ENCODE assay signal across 8 mouse cellular contexts in the genomic region with DNA sequence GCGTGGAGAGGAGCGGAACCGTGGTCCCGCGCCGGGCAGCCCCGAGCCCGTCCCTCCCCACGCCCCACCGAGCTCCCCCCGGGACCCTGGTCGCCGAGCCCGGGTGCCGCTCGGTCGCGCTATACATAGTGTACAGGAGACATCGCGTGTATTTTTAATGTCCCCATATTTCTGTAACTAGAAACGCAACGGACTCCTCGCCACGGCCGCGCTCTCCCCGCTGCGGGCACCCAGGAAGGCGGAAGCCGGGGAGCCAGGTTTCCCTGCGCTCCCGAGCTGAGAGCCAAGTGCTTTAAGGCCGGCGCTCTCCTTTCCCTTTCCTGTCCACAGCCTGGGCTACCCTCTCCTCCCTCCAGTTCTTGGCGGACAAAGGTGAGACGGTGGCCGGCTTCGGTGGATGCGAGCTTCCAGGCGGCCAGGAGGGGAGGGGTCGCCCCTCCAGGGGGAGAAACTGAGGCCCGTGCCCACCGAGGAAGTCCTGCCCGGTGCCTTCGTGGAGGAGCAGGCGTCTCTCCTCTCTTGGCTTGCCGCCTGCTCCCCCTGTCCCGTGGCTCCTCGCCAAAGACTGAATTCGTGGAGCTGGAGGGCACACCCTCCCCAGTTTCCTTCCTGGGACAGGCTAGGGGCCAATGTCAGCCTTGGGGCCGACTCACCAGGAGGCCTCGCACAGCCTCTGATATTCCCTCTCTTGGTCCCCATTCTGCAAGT. TPM values are rescaled to one million over a fixed set of nuclear protein-coding genes. Genes with fewer than 3 reads are reported as not detected.
DNase-seq lines count a peak whose midpoint lies in the region; ATAC-seq lines count a peak whose summit lies in the region.

No protein-coding gene starts in this region.

- ATAC-seq in embryonic facial prominence, embryonic 15.5 days (ENCODE audit: insufficient number of reproducible peaks, low FRiP score, low TSS enrichment, low read depth), result no peak
- no peak for ATAC-seq in limb, embryonic 12.5 days (ENCODE audit: insufficient number of reproducible peaks, insufficient read depth, low FRiP score, low TSS enrichment, low read depth)
- no peak for ATAC-seq in midbrain, embryonic 16.5 days

- peak overlapping the region; percentile 40 for H3K4me3 ChIP-seq in embryonic facial prominence, embryonic 15.5 days (replicated peaks)
- peak overlapping the region; percentile 42 for H3K4me3 ChIP-seq in hindbrain, embryonic 10.5 days
- peak overlapping the region; percentile 39 for H3K4me3 ChIP-seq in limb, embryonic 12.5 days (replicated peaks)
- no peak overlapping the region for H3K4me3 ChIP-seq in midbrain, embryonic 16.5 days (ENCODE audit: low read depth, low read length)

- peak overlapping the region; percentile 15 for H3K9ac ChIP-seq in embryonic facial prominence, embryonic 15.5 days
- H3K9ac ChIP-seq in limb, embryonic 12.5 days (replicated peaks), result peak overlapping the region; percentile 45
- H3K9ac ChIP-seq in midbrain, embryonic 16.5 days (ENCODE audit: low read depth, low read length), result peak overlapping the region; percentile 54

- H3K27ac ChIP-seq in embryonic facial prominence, embryonic 15.5 days (replicated peaks), result no peak overlapping the region
- peak overlapping the region; percentile 9; the same call in 1 of the 2 replicates for H3K27ac ChIP-seq in hindbrain, embryonic 10.5 days
- H3K27ac ChIP-seq in limb, embryonic 12.5 days, result no peak overlapping the region
- no peak overlapping the region for H3K27ac ChIP-seq in midbrain, embryonic 16.5 days (ENCODE audit: low read length)

- under 1% methylated on average over 51 of the region's 52 CpGs for WGBS in embryonic facial prominence, embryonic 15.5 days
- WGBS in hindbrain, embryonic 10.5 days, result 3% methylated on average over 51 of the region's 52 CpGs
- 1% methylated on average over 48 of the region's 52 CpGs for WGBS in limb, embryonic 12.5 days
- WGBS in midbrain, embryonic 16.5 days, result 3% methylated on average over 50 of the region's 52 CpGs

- peaks cover 57% of the 10 kb centered on the region for H3K27me3 ChIP-seq in embryonic facial prominence, embryonic 15.5 days
- H3K27me3 ChIP-seq in hindbrain, embryonic 10.5 days (ENCODE audit: insufficient read depth, poor library complexity, severe bottlenecking), result peaks cover 71% of the 10 kb centered on the region
- peaks cover 80% of the 10 kb centered on the region for H3K27me3 ChIP-seq in limb, embryonic 12.5 days
- H3K27me3 ChIP-seq in midbrain, embryonic 16.5 days (ENCODE audit: control insufficient read depth, insufficient read depth, low read depth, low read length), result peaks cover 3% of the 10 kb centered on the region; the same call in 1 of the 2 replicates

- H3K4me1 ChIP-seq in embryonic facial prominence, embryonic 15.5 days, result peaks cover 22% of the 10 kb centered on the region
- H3K4me1 ChIP-seq in hindbrain, embryonic 10.5 days (replicated peaks), result peaks cover 20% of the 10 kb centered on the region
- peaks cover 20% of the 10 kb centered on the region for H3K4me1 ChIP-seq in limb, embryonic 12.5 days (replicated peaks)
- peaks cover 13% of the 10 kb centered on the region for H3K4me1 ChIP-seq in midbrain, embryonic 16.5 days (ENCODE audit: control insufficient read depth, insufficient read depth, low read length)

- H3K9me3 ChIP-seq in embryonic facial prominence, embryonic 15.5 days (replicated peaks), result no peaks in the 10 kb centered on the region
- no peaks in the 10 kb centered on the region for H3K9me3 ChIP-seq in hindbrain, embryonic 10.5 days
- H3K9me3 ChIP-seq in limb, embryonic 12.5 days, result no peaks in the 10 kb centered on the region
- no peaks in the 10 kb centered on the region for H3K9me3 ChIP-seq in midbrain, embryonic 16.5 days (replicated peaks; ENCODE audit: control insufficient read depth, low read length, poor library complexity, severe bottlenecking)

- H3K36me3 ChIP-seq in embryonic facial prominence, embryonic 15.5 days, result peaks cover 37% of the 10 kb centered on the region
- H3K36me3 ChIP-seq in hindbrain, embryonic 10.5 days, result peaks cover 58% of the 10 kb centered on the region
- peaks cover 43% of the 10 kb centered on the region for H3K36me3 ChIP-seq in limb, embryonic 12.5 days
- peaks cover 42% of the 10 kb centered on the region for H3K36me3 ChIP-seq in midbrain, embryonic 16.5 days (ENCODE audit: control insufficient read depth, insufficient read depth, low read length)

- H3K4me2 ChIP-seq in embryonic facial prominence, embryonic 15.5 days (replicated peaks), result peak overlapping the region; percentile 67
- peak overlapping the region; percentile 60 for H3K4me2 ChIP-seq in limb, embryonic 12.5 days
- H3K4me2 ChIP-seq in midbrain, embryonic 16.5 days (ENCODE audit: low read length), result peak overlapping the region; percentile 43

- peak; percentile 38 for DNase-seq in ovary, postnatal 36 days (ENCODE audit: low spot score)
- DNase-seq in ovary, adult 18-20 months (ENCODE audit: low spot score), result no peak
- DNase-seq in hindbrain, embryonic 10.5 days (ENCODE audit: low spot score), result peak; percentile 29
- no peak for DNase-seq in right cerebral cortex, postnatal 36 days (ENCODE audit: low spot score in 2 of 2)
- no peak for DNase-seq in urinary bladder, postnatal 10 days (ENCODE audit: low spot score)

RNA-seq across cellular contexts. Expression of gene Ncoa5, which starts 36.8 kb away (rescaled TPM):
- 66.8 and 67.0 TPM in 2 replicates for polyA plus RNA-seq in embryonic facial prominence, embryonic 15.5 days (2015; fragmentation: Nextera tagmentation; extraction: Ambion mirVana)
- 101 and 102 TPM in 2 replicates for polyA plus RNA-seq in hindbrain, embryonic 10.5 days (2016; fragmentation: Nextera tagmentation; extraction: Ambion mirVana)
- 117 and 125 TPM in 2 replicates for polyA plus RNA-seq in limb, embryonic 12.5 days (2016; fragmentation: Nextera tagmentation; extraction: Ambion mirVana)
- polyA plus RNA-seq in midbrain, embryonic 16.5 days (2015; fragmentation: Nextera tagmentation; extraction: Ambion mirVana), result 105 and 129 TPM in 2 replicates

RNA-seq across cellular contexts. Expression of gene Slc12a5, which starts 37.3 kb away (rescaled TPM):
- 0.72 and 0.85 TPM in 2 replicates for polyA plus RNA-seq in embryonic facial prominence, embryonic 15.5 days (2015; fragmentation: Nextera tagmentation; extraction: Ambion mirVana)
- polyA plus RNA-seq in hindbrain, embryonic 10.5 days (2016; fragmentation: Nextera tagmentation; extraction: Ambion mirVana), result 3.1 and 5.1 TPM in 2 replicates
- polyA plus RNA-seq in limb, embryonic 12.5 days (2016; fragmentation: Nextera tagmentation; extraction: Ambion mirVana), result 1.5 and 1.6 TPM in 2 replicates
- 52.8 and 57.7 TPM in 2 replicates for polyA plus RNA-seq in midbrain, embryonic 16.5 days (2015; fragmentation: Nextera tagmentation; extraction: Ambion mirVana)

RNA-seq across cellular contexts. Expression of gene Mmp9, which starts 57.3 kb away (rescaled TPM):
- polyA plus RNA-seq in embryonic facial prominence, embryonic 15.5 days (2015; fragmentation: Nextera tagmentation; extraction: Ambion mirVana), result 41.4 and 46.1 TPM in 2 replicates
- polyA plus RNA-seq in hindbrain, embryonic 10.5 days (2016; fragmentation: Nextera tagmentation; extraction: Ambion mirVana), result 0.56 and 1.2 TPM in 2 replicates
- 1.9 and 2.9 TPM in 2 replicates for polyA plus RNA-seq in limb, embryonic 12.5 days (2016; fragmentation: Nextera tagmentation; extraction: Ambion mirVana)
- 26.7 and 28.0 TPM in 2 replicates for polyA plus RNA-seq in midbrain, embryonic 16.5 days (2015; fragmentation: Nextera tagmentation; extraction: Ambion mirVana)

RNA-seq across cellular contexts. Expression of gene Cd40, which starts 57.6 kb away (rescaled TPM):
- 4.7 and 7.7 TPM in 2 replicates for polyA plus RNA-seq in embryonic facial prominence, embryonic 15.5 days (2015; fragmentation: Nextera tagmentation; extraction: Ambion mirVana)
- 7.2 and 8.1 TPM in 2 replicates for polyA plus RNA-seq in hindbrain, embryonic 10.5 days (2016; fragmentation: Nextera tagmentation; extraction: Ambion mirVana)
- 5.5 and 7.8 TPM in 2 replicates for polyA plus RNA-seq in limb, embryonic 12.5 days (2016; fragmentation: Nextera tagmentation; extraction: Ambion mirVana)
- polyA plus RNA-seq in midbrain, embryonic 16.5 days (2015; fragmentation: Nextera tagmentation; extraction: Ambion mirVana), result 6.0 TPM in 2 replicates

Comparison
In these comparisons a context has a peak if more than half of its experiments do, and no peak if none do; other contexts are left out.
1. DNase-seq: peak in ovary, postnatal 36 days (single experiment) and hindbrain, embryonic 10.5 days (single experiment); none in ovary, adult 18-20 months (single experiment), right cerebral cortex, postnatal 36 days (0 of 2) and urinary bladder, postnatal 10 days (single experiment).
2. Peak in every context shown above with its lines, with median percentiles within 50 percentile points of each other: H3K4me2 ChIP-seq and H3K9ac ChIP-seq.